Mouse (Mus musculus) A20 (cell line): Measurements from ENCODE around the gene Pitpnm1.

ENCODE experiments used
- DNase-seq: peaks from one replicate; pipeline ENCODE4 v3.0.0-alpha.2; 2011; ENCODE audit warnings: low read depth, low spot score

Gene Pitpnm1

DNA sequence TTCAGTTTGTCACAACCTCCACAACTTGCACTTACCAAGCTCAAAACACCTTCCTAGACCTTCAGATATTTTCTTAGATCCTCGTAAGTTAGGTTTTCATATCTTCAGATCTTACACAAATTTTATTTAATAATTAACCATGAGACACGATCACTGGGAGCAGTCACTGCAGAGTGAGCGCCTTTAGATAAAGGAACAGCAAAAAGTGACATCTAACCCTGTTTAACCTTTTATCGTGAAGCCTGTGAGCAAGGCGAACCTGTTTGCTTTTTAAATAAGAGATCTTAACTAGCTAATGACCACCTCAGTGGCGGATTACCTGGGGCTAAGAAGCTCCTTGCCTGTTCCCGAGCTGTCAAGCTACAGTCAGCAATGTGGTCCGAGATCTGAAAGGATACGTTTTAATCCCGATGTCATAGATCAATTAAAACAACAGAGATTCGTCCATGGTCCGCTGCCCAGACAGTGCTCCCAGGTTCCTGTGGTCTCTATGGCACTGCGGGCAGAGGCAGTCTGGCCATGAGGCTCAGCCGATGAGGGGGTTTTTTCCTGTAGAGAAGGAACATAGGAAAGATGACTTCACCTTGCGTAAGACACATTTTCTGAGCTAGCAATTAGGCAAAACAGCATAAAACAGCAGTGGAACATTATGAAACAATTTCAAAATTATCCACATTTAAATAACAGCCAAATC, 30.9 kb upstream of the Pitpnm1 start:
- no peak for DNase-seq

- no peak for DNase-seq
Measured at GRCm38 (mm10) chr19:4070311-4070710, 29.5 kb upstream of the Pitpnm1 start.

DNA sequence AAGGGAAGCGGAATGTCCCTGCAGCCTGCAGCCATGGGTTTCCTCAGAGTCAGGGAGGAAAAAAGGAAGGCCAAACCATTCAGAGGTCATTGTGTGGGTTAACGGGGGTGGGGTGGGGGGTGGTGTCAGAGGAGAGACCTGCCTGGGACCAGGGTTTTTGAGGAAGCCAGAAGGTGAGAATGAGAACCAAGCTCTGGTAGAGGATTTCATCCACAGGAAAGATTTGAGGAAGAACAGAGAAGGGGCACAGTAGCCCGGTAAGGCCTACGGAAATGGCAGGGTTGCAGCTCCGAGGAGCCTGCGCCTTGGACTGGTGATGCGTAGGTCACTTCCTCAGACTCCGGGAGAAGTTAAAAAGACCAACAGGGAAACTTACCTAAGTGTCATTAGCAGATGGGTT, 29.0 kb upstream of the Pitpnm1 start:
- no peak for DNase-seq

DNA sequence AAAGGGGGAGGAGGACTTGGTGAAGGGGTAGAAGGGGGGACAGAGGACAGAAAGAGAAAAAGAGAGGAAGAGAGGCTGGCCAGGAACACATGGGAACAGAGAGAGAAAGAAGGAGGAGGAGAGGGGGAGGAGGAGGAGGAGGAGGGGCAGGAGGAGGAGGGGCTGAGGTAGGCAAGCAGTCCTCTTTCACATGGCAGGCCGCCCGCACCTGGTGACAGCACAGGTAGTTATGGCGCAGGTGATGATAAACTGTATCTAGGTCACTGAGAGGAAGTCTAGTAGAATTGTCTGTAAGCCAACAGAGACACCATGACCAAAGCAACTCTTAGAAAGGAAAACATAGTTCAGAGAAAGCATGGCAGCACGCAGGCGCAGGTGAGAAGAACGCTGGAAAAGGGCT, 28.4 kb upstream of the Pitpnm1 start:
- DNase-seq = no peak

DNA sequence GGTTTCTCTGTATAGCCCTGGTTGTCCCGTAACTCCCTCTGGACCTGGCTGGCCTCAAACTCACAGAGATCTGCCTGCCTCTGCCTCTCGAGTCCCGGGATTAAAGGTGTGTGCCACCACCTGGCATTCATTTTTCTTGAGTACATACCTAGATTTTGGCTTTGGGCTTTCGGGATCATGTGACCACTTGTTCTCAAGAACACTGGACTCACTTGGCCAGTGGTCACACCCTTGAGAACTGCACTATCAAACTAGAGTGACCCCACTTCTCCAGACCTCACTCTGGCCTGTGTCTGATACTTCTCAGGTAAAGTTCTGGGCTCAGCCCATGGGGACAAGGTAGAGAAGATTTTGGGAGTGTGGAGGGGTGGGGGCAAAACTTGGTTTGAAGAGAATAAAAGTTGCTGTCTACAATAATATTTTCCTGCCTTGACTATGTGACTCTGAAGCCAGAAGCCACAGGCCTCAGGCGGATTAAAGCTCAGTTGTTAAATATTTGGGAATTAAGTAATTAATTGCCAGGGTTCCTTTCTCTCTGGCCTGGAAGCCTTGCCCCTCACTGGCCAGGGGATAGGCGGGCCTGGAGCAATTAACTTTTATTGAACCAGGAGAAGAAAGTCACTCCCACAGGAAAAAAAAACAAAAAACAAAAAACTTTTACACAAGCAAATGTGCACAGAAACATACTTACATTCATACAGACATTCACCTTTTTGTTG, 26.9 kb upstream of the Pitpnm1 start:
- no peak for DNase-seq

GRCm38 (mm10) chr19:4075531-4075930, 24.3 kb upstream of the Pitpnm1 start:
- DNase-seq = no peak

GRCm38 (mm10) chr19:4079594-4079993, 20.2 kb upstream of the Pitpnm1 start:
- no peak for DNase-seq

DNA sequence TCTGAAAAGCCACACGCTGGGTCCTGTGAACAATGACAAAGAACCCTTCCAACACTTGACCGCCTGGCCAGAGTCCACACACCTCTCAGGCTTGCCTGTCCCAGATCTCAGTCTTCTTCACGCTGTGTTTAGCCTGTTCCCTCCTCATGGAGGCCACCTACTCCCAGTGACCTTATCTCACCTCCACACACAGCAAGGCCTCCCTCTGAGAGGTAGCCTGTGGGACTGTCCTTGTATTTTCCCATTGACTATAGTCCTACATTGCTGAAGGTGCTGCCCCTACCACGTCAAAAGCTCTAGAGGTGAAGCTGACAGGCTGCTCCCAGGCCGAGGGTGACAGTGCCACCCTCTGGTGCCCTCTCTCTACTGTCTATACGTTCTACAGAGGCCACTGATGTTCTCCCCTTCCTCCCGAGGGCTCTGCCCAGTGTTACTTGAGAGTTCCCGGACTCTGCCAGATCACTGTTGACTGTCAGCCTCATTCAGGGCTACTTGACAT, 19.2 kb upstream of the Pitpnm1 start:
- DNase-seq = peak; percentile 28

DNA sequence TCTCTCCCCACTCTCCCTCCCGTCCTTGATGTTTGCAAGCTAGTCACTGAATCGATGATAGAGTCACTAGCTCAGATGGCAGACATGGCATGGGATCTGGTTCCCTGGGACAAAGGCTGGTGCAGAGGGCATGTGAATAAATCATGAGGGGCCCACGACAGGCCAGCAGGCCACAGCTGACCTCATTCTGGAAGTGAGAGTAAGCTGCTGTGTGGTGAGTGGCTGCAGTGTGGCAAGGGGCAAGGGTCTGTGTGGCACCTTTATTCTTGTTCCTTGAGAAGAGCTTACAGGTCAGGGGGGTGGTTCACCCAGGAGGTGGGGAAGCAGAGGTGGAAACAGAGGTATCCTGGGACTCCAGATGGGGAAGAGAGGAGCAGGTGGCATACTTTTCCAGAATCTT, 18.4 kb upstream of the Pitpnm1 start, which contains the start of gene Cabp2:
Cabp2 (plus strand) TSS at position 185 of the 400 bp plus-strand sequence.
- no peak for DNase-seq

GRCm38 (mm10) chr19:4082219-4082965, 17.4 kb upstream of the Pitpnm1 start:
- DNase-seq = no peak

DNA sequence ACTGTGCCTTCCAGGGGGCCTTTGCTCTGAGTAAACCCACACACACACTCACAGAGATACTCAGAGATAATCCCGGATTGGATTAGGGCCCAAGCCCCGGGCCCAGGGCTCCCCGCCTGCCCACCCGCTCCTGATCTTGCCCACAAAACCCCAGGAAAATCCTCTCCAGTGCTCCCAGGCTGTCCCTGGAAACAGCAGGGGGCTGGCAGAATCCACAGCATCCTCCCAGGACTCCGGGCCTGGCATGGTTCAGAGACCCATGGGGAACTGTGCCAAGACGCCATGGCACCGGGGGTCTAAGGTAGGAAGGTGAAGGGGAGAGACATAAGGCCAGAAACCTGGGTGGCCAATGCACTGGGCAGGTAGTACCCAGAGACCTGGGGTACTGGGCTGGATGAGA, 16.5 kb upstream of the Pitpnm1 start:
- DNase-seq = no peak

DNA sequence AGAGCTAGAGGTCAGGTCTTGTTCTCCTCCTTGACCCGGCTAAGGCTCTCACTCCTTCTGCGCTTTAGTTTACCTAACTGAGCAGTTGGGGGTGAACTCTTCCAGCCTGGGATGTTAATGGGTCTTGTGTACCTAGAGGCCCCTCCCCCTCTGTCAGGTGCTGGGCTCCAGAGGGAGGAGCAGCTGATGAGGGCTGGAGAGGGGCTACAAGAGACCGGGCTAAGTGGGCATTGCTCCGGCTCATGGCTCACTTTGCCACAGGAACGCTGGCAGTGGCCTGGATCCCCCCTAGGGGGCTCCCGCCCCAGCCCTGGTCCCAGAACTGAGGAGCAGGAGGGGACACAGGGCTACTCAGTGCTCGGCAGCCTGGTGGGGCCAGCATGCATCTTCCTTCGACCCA, 16.0 kb upstream of the Pitpnm1 start:
- DNase-seq = no peak

DNA sequence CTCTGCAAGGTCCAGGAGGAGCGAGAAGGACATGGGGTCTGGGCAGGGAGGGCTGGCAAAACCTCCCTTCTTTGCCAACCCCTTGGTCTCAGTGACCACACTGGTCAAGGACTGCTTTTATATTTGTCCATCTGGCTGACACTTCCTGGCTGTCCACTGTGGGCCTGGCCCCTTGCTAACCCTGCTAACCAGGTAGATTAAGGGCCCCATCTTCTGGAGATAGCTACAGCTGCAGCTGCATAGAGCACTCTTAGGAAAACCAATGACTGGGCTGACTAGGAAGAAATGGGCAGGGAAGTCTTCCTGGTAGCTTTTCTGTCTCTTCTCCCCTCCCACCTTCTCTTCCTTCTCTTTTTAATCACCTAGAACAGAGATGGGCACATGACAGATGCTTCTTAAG, 14.8 kb upstream of the Pitpnm1 start:
- DNase-seq = no peak

- no peak for DNase-seq
Measured at GRCm38 (mm10) chr19:4086156-4086555, 13.6 kb upstream of the Pitpnm1 start.

GRCm38 (mm10) chr19:4087090-4087489, 12.7 kb upstream of the Pitpnm1 start:
- no peak for DNase-seq

- no peak for DNase-seq
Measured at GRCm38 (mm10) chr19:4088146-4088545, 11.7 kb upstream of the Pitpnm1 start.

- no peak for DNase-seq
Measured at GRCm38 (mm10) chr19:4089128-4089527, 10.7 kb upstream of the Pitpnm1 start.

GRCm38 (mm10) chr19:4090446-4090845, 9.4 kb upstream of the Pitpnm1 start:
- no peak for DNase-seq

GRCm38 (mm10) chr19:4091383-4091782, 8.4 kb upstream of the Pitpnm1 start:
- no peak for DNase-seq

GRCm38 (mm10) chr19:4092750-4093149, 7.0 kb upstream of the Pitpnm1 start:
- no peak for DNase-seq

DNA sequence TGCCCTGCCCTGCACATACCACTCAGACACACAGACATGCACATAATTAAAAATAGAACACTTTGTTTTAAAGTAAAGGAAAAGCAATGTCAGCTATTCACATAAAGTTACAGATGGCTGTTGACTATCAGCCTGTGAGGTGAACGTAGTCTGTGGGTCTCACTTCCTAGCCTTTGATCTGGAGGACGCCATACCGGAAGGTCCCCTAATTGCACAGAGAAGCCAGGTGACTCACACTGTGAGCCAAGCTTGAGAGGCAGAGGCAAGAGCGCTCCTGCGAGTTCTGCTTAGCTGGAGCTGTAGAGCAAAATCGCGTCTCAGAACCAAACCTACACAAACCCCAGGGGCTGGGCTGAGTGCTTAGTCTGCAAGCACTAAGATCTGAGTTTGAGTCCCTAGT, 6.0 kb upstream of the Pitpnm1 start:
- DNase-seq = no peak

DNA sequence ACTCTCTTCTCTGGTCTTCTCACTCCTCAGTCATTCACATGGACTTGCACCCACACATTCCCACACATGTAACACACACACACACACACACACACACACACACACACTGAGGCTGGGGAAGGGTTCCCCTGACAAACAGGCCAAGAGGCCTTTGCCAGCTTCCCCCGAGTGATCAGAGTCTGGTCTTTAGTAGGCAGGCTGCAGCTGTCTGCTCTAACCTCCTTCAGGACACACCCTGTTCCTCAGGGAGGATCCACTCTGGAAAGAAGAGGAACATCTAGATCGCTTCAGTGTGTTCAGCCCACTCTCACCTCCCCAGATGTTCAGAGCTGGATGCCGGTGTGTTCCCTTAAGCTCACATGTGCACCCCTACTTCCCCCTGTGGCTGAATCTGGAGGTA, 5.5 kb upstream of the Pitpnm1 start:
- no peak for DNase-seq
